Mouse (Mus musculus) kidney, adult 2 months (tissue): Measurements from ENCODE around the gene Rxrg. TPM values are rescaled to one million over a fixed set of nuclear protein-coding genes. Genes with fewer than 3 reads are reported as not detected.

Source experiments
- DNase-seq: peaks from one replicate; pipeline ENCODE4 v3.0.0; 2021
- H3K27ac ChIP-seq: fragments of 200-500 bp; 2 replicates; pipeline ENCODE4 v1.5.1; 2012; ENCODE audit warnings: low read depth, low read length, control low read depth, inconsistent platforms; ENCODE audit not compliant: insufficient read depth
- H3K27me3 ChIP-seq: fragments of 200-500 bp; replicated peaks from 2 replicates; pipeline ENCODE4 v1.6.1; 2012; ENCODE audit warnings: mild to moderate bottlenecking, moderate library complexity, low read length, inconsistent platforms; ENCODE audit not compliant: control insufficient read depth, insufficient read depth
- H3K36me3 ChIP-seq: fragments of 200-500 bp; 2 replicates; pipeline ENCODE4 v1.6.1; 2012; ENCODE audit warnings: mild to moderate bottlenecking, moderate library complexity, low read length, inconsistent platforms; ENCODE audit not compliant: control insufficient read depth, insufficient read depth
- H3K4me1 ChIP-seq: fragments of 200-500 bp; 2 replicates; pipeline ENCODE4 v1.6.1; 2011; ENCODE audit warnings: low read length; ENCODE audit not compliant: control insufficient read depth, insufficient read depth
- H3K4me3 ChIP-seq: fragments of 200-500 bp; 2 replicates; pipeline ENCODE4 v1.5.1; 2011; ENCODE audit warnings: mild to moderate bottlenecking, low read depth, low read length, control low read depth; ENCODE audit not compliant: insufficient read depth
- CTCF ChIP-seq: fragments of 200-500 bp; conservative IDR thresholded peaks from 2 replicates; pipeline ENCODE4 v1.5.1; 2011; ENCODE audit warnings: low read depth, mild to moderate bottlenecking, control low read depth, low read length, moderate library complexity, mixed read lengths; ENCODE audit not compliant: insufficient read depth, insufficient read length
- POLR2A ChIP-seq: fragments of 200-500 bp; IDR thresholded peaks from one replicate; pipeline ENCODE4 v1.6.1; 2011; ENCODE audit warnings: low read depth, low read length, control low read depth
- WGBS: fragments of 180-500 bp; shearing (Covaris S2); methylation state at CpG from one replicate; pipeline ENCODE4 v1.1.7; 2018; 5-methylcytosine and 5-hydroxymethylcytosine counted together
- polyA plus RNA-seq: library from polyadenylated mRNA; depleted of rRNA; stranded (reverse); fragments of >200 nt; gene quantifications from 2 replicates; pipeline ENCODE4 v1.2.3, GENCODE M21; 2012; rRNA removed

Gene Rxrg
- polyA plus RNA-seq: 2.3 and 3.5 TPM in 2 replicates

DNA sequence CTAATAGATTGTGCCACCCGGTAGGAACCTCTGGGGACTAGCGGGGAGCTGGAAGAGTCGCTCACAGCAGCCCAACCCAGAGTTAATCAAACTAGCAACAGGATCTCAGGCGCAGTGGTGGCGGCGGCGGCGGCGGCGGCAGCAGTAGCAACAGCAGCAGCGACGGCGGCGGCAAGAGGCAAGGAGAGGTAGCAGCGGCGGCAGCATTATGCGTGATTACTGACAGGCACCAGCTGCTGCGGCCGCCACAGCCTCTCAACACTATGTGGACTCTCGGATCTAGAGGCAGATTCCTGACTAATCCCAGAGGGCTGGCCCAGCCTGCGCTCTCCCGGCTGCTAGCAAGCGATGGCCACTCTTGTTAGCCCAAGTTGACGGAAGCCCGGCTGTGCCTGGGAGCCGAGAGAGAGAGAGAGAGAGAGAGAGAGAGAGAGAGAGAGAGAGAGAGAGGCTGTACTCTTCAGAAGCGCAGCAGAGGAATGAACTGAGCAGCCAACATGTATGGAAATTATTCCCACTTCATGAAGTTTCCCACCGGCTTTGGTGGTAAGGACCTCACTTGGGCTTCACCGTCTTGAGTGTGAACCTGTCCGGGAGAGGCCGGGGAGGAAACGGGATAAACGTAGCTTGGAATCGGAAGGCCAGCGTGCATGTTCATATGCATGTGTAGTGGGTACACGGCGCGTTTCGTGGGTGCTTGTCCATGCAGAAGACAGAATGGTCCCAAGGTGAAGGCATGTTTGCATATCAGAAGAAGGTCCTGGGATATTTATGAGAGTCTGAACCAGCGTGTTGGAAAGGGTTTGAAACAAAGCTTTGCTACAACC lies at the start of gene Rxrg:
TSS of gene Rxrg (plus strand) at position 130 of the 827 bp plus-strand sequence.
- TF ChIP-seq POLR2A (no peak), CTCF (no peak)
- peak; percentile 32 for DNase-seq
- H3K27me3 ChIP-seq: no peaks in the 10 kb centered on the region
- WGBS: 2% methylated on average over 40 of the region's 40 CpGs
- peak within 1 kb of the TSS; percentile 30; the same call in 1 of the 2 replicates for H3K4me3 ChIP-seq
- peaks cover 3% of the 10 kb centered on the region; the same call in 1 of the 2 replicates for H3K4me1 ChIP-seq
- H3K27ac ChIP-seq: no peak within 1 kb of the TSS
- H3K36me3 ChIP-seq: no peaks in the 10 kb centered on the region

DNA sequence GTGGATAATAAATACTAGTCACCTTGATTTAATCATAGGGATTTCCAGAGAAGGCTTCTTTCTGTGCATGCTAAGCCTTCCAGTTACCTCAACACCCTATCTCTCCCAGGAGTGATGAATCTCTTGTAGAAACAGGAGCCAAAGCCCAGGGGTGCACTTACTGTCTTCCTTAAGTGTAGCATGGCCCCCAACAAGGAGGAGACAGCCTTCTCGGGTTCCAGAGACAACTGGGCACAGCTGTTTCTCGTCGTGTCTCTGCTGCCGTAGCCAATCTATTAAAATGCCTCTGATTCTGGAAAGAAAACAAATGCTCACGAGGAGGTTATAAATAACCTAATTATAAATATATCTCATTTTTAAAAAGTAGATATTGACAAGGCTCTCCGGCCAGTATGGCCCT lies 48.9 kb upstream of the Rxrg start:
- no peaks in the 10 kb centered on the region for H3K27me3 ChIP-seq
- H3K27ac ChIP-seq: no peak overlapping the region
- H3K36me3 ChIP-seq: no peaks in the 10 kb centered on the region
- no peak overlapping the region for H3K4me3 ChIP-seq
- DNase-seq: no peak
- no peaks in the 10 kb centered on the region for H3K4me1 ChIP-seq
- no peak for TF ChIP-seq POLR2A
- no peak for TF ChIP-seq CTCF
- 33% methylated on average over 6 of the region's 6 CpGs for WGBS

DNA sequence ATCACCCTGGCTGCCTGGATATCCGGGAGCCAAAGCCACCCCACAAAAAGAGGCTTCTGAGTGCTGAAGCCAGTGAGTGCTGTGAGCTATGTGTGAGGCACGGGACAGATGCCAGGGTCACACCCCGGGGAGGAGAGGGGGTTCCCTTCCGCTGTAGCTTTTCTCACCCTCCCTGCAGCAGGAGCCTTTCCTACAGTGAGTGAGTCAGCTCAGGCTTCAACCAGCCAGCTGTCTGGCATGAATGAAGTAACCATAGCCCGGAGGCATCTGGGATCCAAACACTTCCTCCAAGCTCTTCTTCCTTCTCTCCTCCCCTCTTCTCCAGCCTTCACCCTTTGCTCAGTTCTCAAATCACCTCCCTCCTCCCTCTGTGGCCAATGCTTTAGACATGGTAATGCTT lies 46.6 kb upstream of the Rxrg start:
- DNase-seq: no peak
- WGBS: 15% methylated on average over 5 of the region's 5 CpGs

DNA sequence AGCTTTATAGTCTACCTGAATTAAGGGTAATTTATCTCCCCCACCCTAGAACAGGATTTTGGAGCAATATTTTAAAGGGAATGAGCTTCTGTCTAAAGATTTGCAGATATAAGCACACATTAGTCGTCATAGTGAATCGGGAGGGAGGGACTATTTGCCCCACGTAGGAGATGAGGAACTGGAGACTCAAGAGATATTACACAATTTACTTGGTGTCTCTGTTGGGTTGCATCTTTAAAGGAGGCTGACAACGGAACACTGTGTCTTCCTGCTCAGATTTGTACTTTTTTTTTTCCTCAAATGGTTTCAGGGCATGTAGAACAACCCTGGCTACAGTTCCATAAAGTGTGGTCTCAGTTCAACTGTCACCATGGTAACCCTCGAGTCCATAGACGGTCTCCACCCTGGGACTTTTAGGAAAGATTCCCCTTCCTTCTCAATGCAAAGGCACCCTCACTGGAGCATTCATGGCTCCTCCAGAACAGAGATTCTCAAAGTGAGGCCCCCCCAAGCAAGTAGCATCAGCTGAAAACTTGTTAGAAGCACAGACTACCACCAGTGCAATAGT lies 44.1 kb upstream of the Rxrg start:
- no peak for DNase-seq
- Histone ChIP-seq H3K27me3 (no peaks in the 10 kb centered on the region), H3K4me3 (no peak overlapping the region), H3K36me3 (no peaks in the 10 kb centered on the region), H3K27ac (no peak overlapping the region), H3K4me1 (no peaks in the 10 kb centered on the region)
- 53% methylated on average over 6 of the region's 6 CpGs for WGBS
- no peak for TF ChIP-seq POLR2A
- TF ChIP-seq CTCF: no peak

More for the DNA sequence above, 46.6 kb upstream of the Rxrg start:
- no peak overlapping the region for H3K4me3 ChIP-seq
- no peak overlapping the region for H3K27ac ChIP-seq
- H3K36me3 ChIP-seq: no peaks in the 10 kb centered on the region
- H3K27me3 ChIP-seq: no peaks in the 10 kb centered on the region
- H3K4me1 ChIP-seq: no peaks in the 10 kb centered on the region
- no peak for TF ChIP-seq POLR2A
- no peak for TF ChIP-seq CTCF

DNA sequence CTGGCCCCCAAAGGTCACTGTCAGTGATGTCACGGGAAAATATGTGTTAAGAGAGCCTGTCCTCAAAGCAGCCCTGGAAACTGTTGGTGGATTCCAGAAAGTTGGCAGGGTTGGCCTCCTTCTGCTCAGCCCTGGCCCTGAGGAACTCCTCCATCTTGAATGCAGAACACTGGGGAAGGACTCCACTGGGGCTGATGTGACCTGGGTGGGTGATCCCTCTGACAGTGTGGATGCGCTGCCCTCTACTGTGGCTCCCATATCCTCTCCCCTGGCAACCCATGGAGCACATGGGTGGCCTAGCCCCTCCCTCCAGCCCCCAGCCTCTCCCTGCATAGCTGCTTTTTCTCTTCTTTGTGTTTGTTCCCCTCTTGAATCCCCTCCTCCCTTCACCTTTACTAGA lies 31.6 kb upstream of the Rxrg start:
- no peak for TF ChIP-seq POLR2A
- no peak for TF ChIP-seq CTCF
- Histone ChIP-seq H3K27me3 (no peaks in the 10 kb centered on the region), H3K4me1 (no peaks in the 10 kb centered on the region), H3K27ac (no peak overlapping the region), H3K36me3 (no peaks in the 10 kb centered on the region), H3K4me3 (no peak overlapping the region)
- DNase-seq: no peak
- 78% methylated on average over 2 of the region's 2 CpGs for WGBS

DNA sequence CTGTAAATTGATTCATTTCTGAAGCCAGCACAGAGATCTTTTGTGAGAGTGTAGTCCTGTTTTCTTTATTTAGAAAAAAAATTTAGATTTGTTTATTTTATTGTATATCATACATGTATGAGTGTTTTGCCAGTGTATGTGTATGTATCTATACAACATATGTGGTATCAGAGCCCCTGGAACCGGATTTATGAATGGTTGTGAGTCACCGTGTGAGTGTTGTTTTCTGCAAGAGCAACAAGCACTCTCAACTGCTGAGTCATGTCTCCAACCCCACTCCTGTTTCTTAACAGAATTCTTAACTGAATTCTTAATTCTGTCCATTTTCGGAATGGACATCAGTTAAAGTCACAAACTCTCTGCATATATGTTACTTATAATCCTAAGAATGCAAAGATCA lies 19.1 kb upstream of the Rxrg start:
- Histone ChIP-seq H3K36me3 (no peaks in the 10 kb centered on the region), H3K27me3 (no peaks in the 10 kb centered on the region), H3K4me1 (no peaks in the 10 kb centered on the region), H3K27ac (no peak overlapping the region), H3K4me3 (no peak overlapping the region)
- DNase-seq: no peak
- no peak for TF ChIP-seq CTCF
- TF ChIP-seq POLR2A: no peak
- WGBS: 76% methylated on average over 3 of the region's 3 CpGs

DNA sequence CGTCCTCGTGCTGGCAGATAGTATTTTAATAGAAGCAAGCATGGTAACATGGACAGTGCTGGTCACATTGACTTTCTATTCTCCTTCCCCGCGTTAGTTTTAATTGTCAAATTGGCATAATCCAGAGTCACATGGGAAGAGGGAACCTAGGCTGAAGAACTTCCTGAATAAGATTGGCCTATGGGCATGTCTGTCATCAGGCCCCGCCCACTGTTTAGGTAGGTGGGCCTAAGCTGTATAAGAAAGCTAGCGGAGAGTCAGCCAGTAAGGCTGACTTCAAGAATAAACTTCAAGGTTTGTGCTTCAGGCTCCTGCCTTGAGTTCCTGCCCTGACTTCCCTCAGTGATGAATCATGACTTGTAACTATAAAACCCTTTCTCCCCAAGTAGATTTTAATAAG lies 15.0 kb upstream of the Rxrg start:
- no peaks in the 10 kb centered on the region for H3K36me3 ChIP-seq
- no peak overlapping the region for H3K4me3 ChIP-seq
- no peak overlapping the region for H3K27ac ChIP-seq
- no peak for DNase-seq
- no peak for TF ChIP-seq CTCF
- TF ChIP-seq POLR2A: no peak
- H3K27me3 ChIP-seq: no peaks in the 10 kb centered on the region
- H3K4me1 ChIP-seq: no peaks in the 10 kb centered on the region
- 65% methylated on average over 6 of the region's 6 CpGs for WGBS
